Mouse (Mus musculus) ES-Bruce4 (cell line): Measurements from ENCODE around the gene E130208F15Rik. TPM values are rescaled to one million over a fixed set of nuclear protein-coding genes. Genes with fewer than 3 reads are reported as not detected.

ENCODE experiments used
- H3K27ac ChIP-seq: 2 replicates; pipeline ENCODE4 v1.5.1; 2012; ENCODE audit warnings: low read length, inconsistent platforms; ENCODE audit not compliant: insufficient read depth
- H3K27me3 ChIP-seq: 2 replicates; pipeline ENCODE4 v1.6.1; 2012; ENCODE audit warnings: mild to moderate bottlenecking, low read length, inconsistent platforms; ENCODE audit not compliant: control insufficient read depth, poor library complexity, insufficient read depth, severe bottlenecking
- H3K36me3 ChIP-seq: 2 replicates; pipeline ENCODE4 v1.6.1; 2012; ENCODE audit warnings: inconsistent platforms, mild to moderate bottlenecking, low read length, moderate library complexity; ENCODE audit not compliant: control insufficient read depth, poor library complexity, insufficient read depth, severe bottlenecking
- H3K4me1 ChIP-seq: one replicate; pipeline ENCODE4 v1.8.1; 2011; ENCODE audit warnings: low read length; ENCODE audit not compliant: control insufficient read depth, insufficient read depth
- H3K4me3 ChIP-seq: 2 replicates; pipeline ENCODE4 v1.5.1; 2011; ENCODE audit warnings: low read depth, mild to moderate bottlenecking, low read length
- H3K9ac ChIP-seq: 2 replicates; pipeline ENCODE4 v1.6.1; 2012; ENCODE audit warnings: low read depth, mild to moderate bottlenecking, inconsistent platforms; ENCODE audit not compliant: poor library complexity, severe bottlenecking
- H3K9me3 ChIP-seq: replicated peaks from 2 replicates; pipeline ENCODE4 v1.6.1; 2012; ENCODE audit warnings: mild to moderate bottlenecking, low read length, inconsistent platforms; ENCODE audit not compliant: control insufficient read depth, poor library complexity, insufficient read depth, severe bottlenecking
- CTCF ChIP-seq: IDR thresholded peaks from one replicate; pipeline ENCODE4 v1.8.1; 2011; ENCODE audit warnings: low read depth, low read length
- EP300 ChIP-seq: IDR thresholded peaks from 2 replicates; pipeline ENCODE4 v1.6.1; 2011; ENCODE audit warnings: low read depth, low read length; ENCODE audit not compliant: insufficient read depth
- POLR2A ChIP-seq: IDR thresholded peaks from one replicate; pipeline ENCODE4 v1.8.1; 2011; ENCODE audit warnings: low read length; ENCODE audit not compliant: insufficient read depth
- polyA plus RNA-seq: library from polyadenylated mRNA; stranded (reverse); fragments of >200 nt; gene quantifications from 2 replicates; pipeline ENCODE4 v1.2.4, GENCODE M21; 2011; ENCODE audit warnings: low read depth; ENCODE audit not compliant: missing spikeins, insufficient read depth, insufficient read length

Gene E130208F15Rik
- polyA plus RNA-seq, 1 experiment: 0.58 TPM

DNA sequence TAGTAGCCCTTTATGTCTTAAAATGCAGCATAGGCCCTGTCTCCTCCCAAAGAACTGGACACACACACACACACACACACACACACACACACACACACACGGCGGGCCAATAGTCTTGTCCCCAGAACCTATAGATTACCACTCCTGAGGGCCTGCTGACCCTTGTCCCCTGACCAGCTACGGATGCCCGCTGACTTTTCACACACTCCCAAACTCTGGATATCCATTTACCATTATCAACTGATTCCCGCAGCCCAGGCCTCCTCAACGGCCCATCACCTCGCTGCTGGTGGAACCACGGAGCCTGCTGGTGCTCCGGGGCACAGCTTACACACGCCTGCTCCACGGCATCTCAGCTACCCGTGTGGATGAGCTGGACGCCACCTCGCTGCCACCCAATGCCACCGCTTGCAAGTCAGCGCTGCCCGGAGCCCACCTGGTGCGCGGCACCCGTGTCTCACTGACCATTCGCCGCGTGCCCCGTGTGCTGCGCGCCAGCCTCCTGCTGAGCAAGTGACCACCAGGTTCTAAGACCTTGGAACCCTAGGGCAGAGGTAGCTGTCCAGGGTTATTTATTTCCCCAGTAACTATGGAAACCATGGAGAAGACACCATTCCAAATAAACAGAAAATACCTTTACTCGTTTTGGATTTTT, 7.7 kb upstream of the E130208F15Rik start:
- H3K27me3 ChIP-seq: no peaks in the 10 kb centered on the region
- no peak overlapping the region for H3K27ac ChIP-seq
- H3K36me3 ChIP-seq: no peaks in the 10 kb centered on the region
- H3K4me1 ChIP-seq: peaks cover 2% of the 10 kb centered on the region
- H3K9ac ChIP-seq: no peak overlapping the region
- H3K9me3 ChIP-seq: no peaks in the 10 kb centered on the region
- peak overlapping the region; percentile 12; the same call in 1 of the 2 replicates for H3K4me3 ChIP-seq
- no peak for TF ChIP-seq POLR2A
- no peak for TF ChIP-seq EP300
- no peak for TF ChIP-seq CTCF

DNA sequence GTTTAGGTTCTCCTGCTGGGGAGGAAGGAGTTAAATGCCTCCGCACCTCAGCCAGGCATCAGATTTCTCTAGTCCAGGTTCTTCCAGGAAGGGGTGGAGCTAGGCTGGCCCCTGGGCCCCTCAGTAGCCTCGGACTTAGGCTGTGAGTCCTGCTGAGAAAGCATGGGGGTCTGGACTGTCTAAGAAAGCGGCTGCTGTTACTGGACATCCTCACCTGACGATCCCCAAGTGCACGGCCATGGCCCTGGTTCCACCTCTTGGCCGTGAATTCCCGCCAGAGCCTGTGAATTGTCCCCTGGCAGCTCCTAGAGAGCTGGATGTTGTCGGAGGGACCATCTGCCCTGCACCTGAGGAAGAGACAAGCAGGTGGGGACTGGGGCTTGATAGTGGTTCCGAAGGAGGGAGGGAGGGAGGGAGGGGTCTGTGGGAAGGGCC, 6.8 kb upstream of the E130208F15Rik start, which contains the start of gene Syne4:
Syne4 (plus strand) TSS at position 87 of the 435 bp plus-strand sequence.
- peaks cover 2% of the 10 kb centered on the region for H3K4me1 ChIP-seq
- no peaks in the 10 kb centered on the region for H3K36me3 ChIP-seq
- TF ChIP-seq EP300: 0 out of 2 replicates have a peak, but pooled peaks have one; percentile 41
- TF ChIP-seq CTCF: no peak
- TF ChIP-seq POLR2A: peak; percentile 53
- no peak within 1 kb of the TSS for H3K27ac ChIP-seq
- H3K27me3 ChIP-seq: no peaks in the 10 kb centered on the region
- peak within 1 kb of the TSS; percentile 81 for H3K4me3 ChIP-seq
- peak within 1 kb of the TSS; percentile 69 for H3K9ac ChIP-seq
- H3K9me3 ChIP-seq: no peaks in the 10 kb centered on the region

DNA sequence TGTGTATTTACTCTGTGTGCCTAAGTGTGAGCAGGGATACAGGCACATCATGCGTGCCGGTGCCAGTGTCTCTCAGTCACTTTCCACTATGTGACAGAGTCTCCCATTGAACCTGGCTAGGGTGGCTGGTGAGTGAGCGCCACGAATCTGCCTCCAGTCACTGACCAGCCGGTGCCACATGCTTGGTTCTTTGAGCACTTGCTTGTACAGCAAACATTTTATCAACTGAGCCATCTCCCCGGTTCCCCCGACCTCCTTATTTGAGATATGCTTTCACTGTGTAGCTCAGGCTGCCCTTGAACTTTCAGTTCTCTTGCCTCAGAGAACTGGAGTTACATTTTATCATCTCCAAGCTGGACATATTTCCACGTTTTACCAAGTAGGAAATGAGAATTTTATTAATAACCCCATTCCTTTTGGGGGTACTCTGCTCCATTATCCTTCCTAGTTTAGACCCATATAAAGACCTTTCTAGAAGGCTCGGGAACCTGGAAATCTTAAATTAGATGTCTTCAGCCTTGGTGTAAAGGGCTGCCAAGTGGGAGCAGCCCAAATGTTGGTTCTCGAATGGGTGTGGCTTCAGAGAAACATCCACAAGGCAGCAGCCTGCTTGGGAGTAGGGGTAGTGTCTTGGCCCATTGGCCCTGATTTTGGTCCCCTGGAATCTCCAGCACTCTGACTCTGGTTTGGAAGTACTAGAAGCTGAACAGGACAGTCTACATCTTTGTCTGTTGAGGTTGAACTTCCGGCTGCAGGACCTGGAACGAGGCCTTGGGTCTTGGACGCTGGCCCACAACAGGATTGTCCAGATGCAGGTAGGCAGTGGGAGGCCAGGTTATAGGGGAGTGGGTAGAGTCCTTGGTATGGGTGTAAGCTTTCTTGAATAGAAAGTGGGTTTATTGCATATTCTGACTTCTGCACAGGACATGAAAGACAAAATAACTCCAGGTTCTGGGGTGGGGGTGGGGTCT, 5.7 kb upstream of the E130208F15Rik start:
- Histone ChIP-seq H3K9me3 (no peaks in the 10 kb centered on the region), H3K9ac (peak overlapping the region; percentile 69; the same call in 1 of the 2 replicates), H3K27ac (no peak overlapping the region), H3K4me3 (peak overlapping the region; percentile 81), H3K27me3 (no peaks in the 10 kb centered on the region), H3K36me3 (no peaks in the 10 kb centered on the region), H3K4me1 (no peaks in the 10 kb centered on the region)
- TF ChIP-seq EP300: no peak
- no peak for TF ChIP-seq CTCF
- TF ChIP-seq POLR2A: no peak

DNA sequence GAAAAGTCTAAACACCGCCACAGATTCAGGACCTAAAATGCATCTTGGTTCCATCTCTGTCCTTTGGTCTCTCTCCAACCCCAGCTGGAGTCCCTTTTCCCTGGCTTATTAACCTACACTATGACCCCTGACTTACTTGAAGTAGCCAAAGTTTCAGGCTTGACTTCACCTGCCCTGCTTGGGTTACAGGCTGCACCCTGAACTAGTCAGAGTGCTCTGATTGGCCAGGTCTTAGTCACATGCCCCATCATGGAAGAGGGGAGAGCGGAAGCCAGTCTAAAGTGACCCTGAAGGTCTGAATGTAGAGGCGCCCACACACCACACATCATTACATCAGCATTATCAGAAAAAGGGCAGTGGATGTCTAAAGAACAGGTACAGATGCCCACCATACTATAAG, 3.4 kb upstream of the E130208F15Rik start:
- no peak for TF ChIP-seq CTCF
- no peak for TF ChIP-seq POLR2A
- no peak for TF ChIP-seq EP300
- no peak overlapping the region for H3K27ac ChIP-seq
- H3K9ac ChIP-seq: no peak overlapping the region
- H3K4me3 ChIP-seq: no peak overlapping the region
- no peaks in the 10 kb centered on the region for H3K36me3 ChIP-seq
- H3K9me3 ChIP-seq: no peaks in the 10 kb centered on the region
- no peaks in the 10 kb centered on the region for H3K27me3 ChIP-seq
- H3K4me1 ChIP-seq: no peaks in the 10 kb centered on the region

DNA sequence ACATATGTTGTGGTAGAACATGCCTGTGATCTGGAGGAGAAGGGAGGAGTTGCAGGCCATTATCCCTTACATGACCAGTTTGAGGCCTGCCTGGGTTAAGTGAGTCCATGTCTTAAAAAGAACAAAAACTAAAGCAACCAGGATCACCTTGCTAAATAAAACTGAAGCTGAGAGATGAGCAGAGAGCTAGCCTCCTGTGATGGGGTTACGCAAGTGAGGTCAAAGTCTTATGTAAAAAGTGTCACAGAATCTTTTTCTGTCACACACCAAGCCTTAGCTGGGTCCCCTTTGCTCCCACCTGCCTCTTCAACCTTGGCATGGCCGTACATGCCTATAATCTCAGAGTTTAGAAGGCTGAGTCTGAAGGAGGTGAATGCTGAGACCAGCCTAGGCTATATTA, 594 bp upstream of the E130208F15Rik start:
- H3K4me3 ChIP-seq: no peak overlapping the region
- no peak overlapping the region for H3K27ac ChIP-seq
- no peak for TF ChIP-seq EP300
- no peak overlapping the region for H3K9ac ChIP-seq
- no peaks in the 10 kb centered on the region for H3K9me3 ChIP-seq
- no peaks in the 10 kb centered on the region for H3K4me1 ChIP-seq
- H3K27me3 ChIP-seq: no peaks in the 10 kb centered on the region
- no peaks in the 10 kb centered on the region for H3K36me3 ChIP-seq
